Mouse (Mus musculus): Measurements from ENCODE around the gene Dst.

DNA sequence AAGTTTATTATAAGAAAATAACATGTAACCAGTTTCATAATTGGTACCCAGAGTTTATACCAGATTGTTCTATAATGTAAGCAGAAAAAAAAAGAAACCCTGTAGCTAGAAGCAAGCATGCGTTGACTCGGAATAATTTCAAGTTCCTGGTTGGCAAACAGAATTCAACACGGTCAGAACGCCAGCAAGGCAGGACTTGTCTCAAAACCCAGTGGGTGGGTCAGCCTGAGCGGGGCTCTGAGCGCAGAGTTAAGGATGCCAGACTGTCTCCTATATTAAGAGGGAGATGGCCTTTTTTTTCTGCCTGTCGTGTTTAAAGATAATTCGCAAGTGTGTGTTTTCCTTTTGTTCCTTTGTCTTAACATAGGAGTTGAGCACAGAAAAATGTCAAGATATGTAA, 369.2 kb downstream of the Dst start:
- TF ChIP-seq CTCF (conservative IDR thresholded peaks at IDR 0.05; ENCODE audit: insufficient read depth, insufficient read length, low read depth, low read length) (no peak), POLR2A (IDR thresholded peaks at IDR 0.05; ENCODE audit: low read depth, low read length) (no peak)

Measured in kidney, adult 2 months (tissue).